Mouse (Mus musculus) forebrain, postnatal 0 days (tissue): ENCODE results near the gene Tef. TPM values are rescaled to one million over a fixed set of nuclear protein-coding genes. Genes with fewer than 3 reads are reported as not detected.

ENCODE experiments used
- ATAC-seq: fragments of 200-750 bp; cut with Nextera tagmentation; 2 replicates; pipeline ENCODE4 v1.8.0; 2017; ENCODE audit warnings: mild to moderate bottlenecking, moderate library complexity
- DNase-seq: peaks from one replicate; pipeline ENCODE4 v3.0.0-alpha.2; 2015
- H3K27ac ChIP-seq: fragments of 300-500 bp; sonication (generic); 2 replicates; pipeline ENCODE4 v1.5.1; 2014; ENCODE audit warnings: low read depth, mild to moderate bottlenecking, antibody characterized with exemption, low read length, moderate library complexity, mixed read lengths
- H3K27me3 ChIP-seq: fragments of 300-500 bp; sonication (generic); 2 replicates; pipeline ENCODE4 v1.6.1; 2014; ENCODE audit warnings: mild to moderate bottlenecking, low read length, mixed read lengths; ENCODE audit not compliant: insufficient read depth
- H3K36me3 ChIP-seq: fragments of 300-500 bp; sonication (generic); 2 replicates; pipeline ENCODE4 v1.6.1; 2014; ENCODE audit warnings: mild to moderate bottlenecking, moderate library complexity; ENCODE audit not compliant: insufficient read depth
- H3K4me1 ChIP-seq: fragments of 300-500 bp; sonication (generic); 2 replicates; pipeline ENCODE4 v1.6.1; 2014; ENCODE audit warnings: antibody characterized with exemption; ENCODE audit not compliant: insufficient read depth
- H3K4me2 ChIP-seq: fragments of 300-500 bp; sonication (generic); 2 replicates; pipeline ENCODE4 v1.6.1; 2014; ENCODE audit warnings: low read depth, mild to moderate bottlenecking, moderate library complexity
- H3K4me3 ChIP-seq: fragments of 300-500 bp; sonication (generic); 2 replicates; pipeline ENCODE4 v1.5.1; 2014; ENCODE audit warnings: low read depth, low read length, mixed read lengths
- H3K9ac ChIP-seq: fragments of 300-500 bp; sonication (generic); 2 replicates; pipeline ENCODE4 v1.6.1; 2014; ENCODE audit warnings: mild to moderate bottlenecking
- H3K9me3 ChIP-seq: fragments of 300-500 bp; sonication (generic); 2 replicates; pipeline ENCODE4 v1.6.1; 2016; ENCODE audit warnings: low read length
- CTCF ChIP-seq: sonication (generic); IDR thresholded peaks from 2 replicates; pipeline ENCODE4 v1.5.1; 2016; ENCODE audit warnings: antibody characterized with exemption, control low read depth, low read depth
- WGBS: fragments of 180-500 bp; shearing (Covaris S2); extraction: QIAGEN DNeasy Blood & Tissue Kit; methylation state at CpG from one replicate; pipeline ENCODE4 v1.1.7; 2014; 5-methylcytosine and 5-hydroxymethylcytosine counted together
- polyA plus RNA-seq: library from polyadenylated mRNA; unstranded; fragments of >200 nt; fragmentation: Nextera tagmentation; extraction: Ambion mirVana; gene quantifications from 2 replicates; pipeline ENCODE4 v1.2.1, GENCODE M21; 2015
- total RNA-seq: library from RNA; depleted of rRNA; stranded (reverse); fragments of >200 nt; gene quantifications from 2 replicates; pipeline ENCODE4 v1.2.3, GENCODE M21; 2014

The Tef gene
- total and polyA plus RNA-seq, 2 experiments from 2014 or later = 27.8 to 71.8 TPM

GRCm38 (mm10) chr15:81764573-81764972, 37.6 kb upstream of the Tef start:
- H3K27me3 ChIP-seq = no peaks in the 10 kb centered on the region
- H3K4me2 ChIP-seq = no peak overlapping the region
- 88% methylated on average over 6 of the region's 6 CpGs for WGBS
- no peaks in the 10 kb centered on the region for H3K4me1 ChIP-seq
- H3K4me3 ChIP-seq = no peak overlapping the region
- no peak for TF ChIP-seq CTCF
- no peak for DNase-seq
- H3K27ac ChIP-seq = no peak overlapping the region
- no peak for ATAC-seq
- no peaks in the 10 kb centered on the region for H3K9me3 ChIP-seq
- H3K36me3 ChIP-seq = peaks cover 13% of the 10 kb centered on the region
- no peak overlapping the region for H3K9ac ChIP-seq

GRCm38 (mm10) chr15:81765651-81766050, 36.6 kb upstream of the Tef start:
- WGBS = 84% methylated on average over 9 of the region's 9 CpGs
- H3K4me2 ChIP-seq = no peak overlapping the region
- no peak overlapping the region for H3K27ac ChIP-seq
- no peak for DNase-seq
- H3K36me3 ChIP-seq = peaks cover 19% of the 10 kb centered on the region
- H3K4me3 ChIP-seq = no peak overlapping the region
- no peaks in the 10 kb centered on the region for H3K4me1 ChIP-seq
- no peaks in the 10 kb centered on the region for H3K27me3 ChIP-seq
- H3K9ac ChIP-seq = no peak overlapping the region
- no peaks in the 10 kb centered on the region for H3K9me3 ChIP-seq
- no peak for ATAC-seq
- no peak for TF ChIP-seq CTCF

GRCm38 (mm10) chr15:81766439-81766838, 35.8 kb upstream of the Tef start:
- DNase-seq (no peak), ATAC-seq (no peak)
- Histone ChIP-seq H3K9ac (no peak overlapping the region), H3K4me1 (no peaks in the 10 kb centered on the region), H3K9me3 (no peaks in the 10 kb centered on the region), H3K27ac (no peak overlapping the region), H3K36me3 (peaks cover 19% of the 10 kb centered on the region), H3K4me3 (no peak overlapping the region), H3K4me2 (no peak overlapping the region), H3K27me3 (no peaks in the 10 kb centered on the region)
- no peak for TF ChIP-seq CTCF
- WGBS = 92% methylated on average over 5 of the region's 5 CpGs

- no peaks in the 10 kb centered on the region for H3K27me3 ChIP-seq
Measured at GRCm38 (mm10) chr15:81769037-81769436, 33.2 kb upstream of the Tef start.

GRCm38 (mm10) chr15:81772431-81773120, 29.6 kb upstream of the Tef start:
- no peaks in the 10 kb centered on the region for H3K4me1 ChIP-seq
- no peak for ATAC-seq
- H3K27me3 ChIP-seq = no peaks in the 10 kb centered on the region
- no peak overlapping the region for H3K4me3 ChIP-seq
- no peak overlapping the region for H3K9ac ChIP-seq
- no peak overlapping the region for H3K4me2 ChIP-seq
- DNase-seq = no peak
- H3K36me3 ChIP-seq = peaks cover 77% of the 10 kb centered on the region
- no peaks in the 10 kb centered on the region for H3K9me3 ChIP-seq
- 88% methylated on average over 20 of the region's 20 CpGs for WGBS
- no peak for TF ChIP-seq CTCF
- H3K27ac ChIP-seq = no peak overlapping the region

More at GRCm38 (mm10) chr15:81769037-81769436, 33.2 kb upstream of the Tef start:
- ATAC-seq (no peak), DNase-seq (no peak)
- TF ChIP-seq CTCF = no peak
- no peak overlapping the region for H3K4me2 ChIP-seq
- 62% methylated on average over 13 of the region's 13 CpGs for WGBS
- no peak overlapping the region for H3K27ac ChIP-seq
- no peaks in the 10 kb centered on the region for H3K4me1 ChIP-seq
- H3K4me3 ChIP-seq = no peak overlapping the region
- H3K9ac ChIP-seq = no peak overlapping the region
- peaks cover 42% of the 10 kb centered on the region for H3K36me3 ChIP-seq
- no peaks in the 10 kb centered on the region for H3K9me3 ChIP-seq

GRCm38 (mm10) chr15:81774505-81775171, 27.6 kb upstream of the Tef start:
- H3K36me3 ChIP-seq = peaks cover 84% of the 10 kb centered on the region
- H3K4me3 ChIP-seq = no peak overlapping the region
- H3K9me3 ChIP-seq = no peaks in the 10 kb centered on the region
- no peak for TF ChIP-seq CTCF
- no peak for ATAC-seq
- no peaks in the 10 kb centered on the region for H3K27me3 ChIP-seq
- H3K9ac ChIP-seq = no peak overlapping the region
- DNase-seq = no peak
- no peak overlapping the region for H3K27ac ChIP-seq
- 92% methylated on average over 15 of the region's 15 CpGs for WGBS
- H3K4me2 ChIP-seq = no peak overlapping the region
- no peaks in the 10 kb centered on the region for H3K4me1 ChIP-seq

GRCm38 (mm10) chr15:81776631-81777422, 25.4 kb upstream of the Tef start:
- TF ChIP-seq CTCF = no peak
- DNase-seq (no peak), ATAC-seq (no peak)
- Histone ChIP-seq H3K4me1 (no peaks in the 10 kb centered on the region), H3K4me3 (no peak overlapping the region), H3K4me2 (no peak overlapping the region), H3K9me3 (no peaks in the 10 kb centered on the region), H3K27me3 (no peaks in the 10 kb centered on the region), H3K36me3 (peaks cover 96% of the 10 kb centered on the region), H3K27ac (no peak overlapping the region), H3K9ac (no peak overlapping the region)
- 94% methylated on average over 11 of the region's 11 CpGs for WGBS
